15 mouse cellular contexts compared by ENCODE assay signal in the genomic region with DNA sequence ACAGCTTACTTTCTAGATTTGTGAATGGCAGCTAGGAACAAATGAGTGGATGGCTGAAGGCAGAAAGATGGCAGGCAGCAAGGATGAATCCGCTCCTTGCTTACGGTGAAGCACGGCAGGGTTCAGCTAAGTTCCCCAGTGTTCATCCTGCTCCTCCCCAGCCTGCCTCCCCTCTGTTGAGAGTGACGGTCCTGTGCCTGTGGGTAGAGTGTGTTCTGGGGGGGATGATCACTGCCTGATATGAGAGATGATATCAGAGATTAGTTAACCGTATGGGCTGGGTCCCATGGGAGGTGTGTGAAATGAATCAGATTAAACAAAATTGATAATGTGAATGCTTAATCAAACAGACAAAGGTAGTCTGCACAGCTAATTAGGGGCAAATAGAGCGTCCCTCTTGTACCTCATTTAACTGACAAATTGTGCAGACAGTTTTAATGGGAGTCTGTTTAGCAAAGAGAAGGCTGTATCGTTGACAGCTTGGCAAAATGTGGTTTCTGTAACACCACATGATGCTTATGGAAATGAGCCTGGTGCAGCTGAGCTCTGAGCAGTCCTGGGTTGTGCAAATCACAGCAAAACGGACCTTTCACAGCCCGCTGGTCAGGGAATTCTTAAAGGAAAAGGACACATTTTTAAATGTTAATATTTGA. TPM values are rescaled to one million over a fixed set of nuclear protein-coding genes. Genes with fewer than 3 reads are reported as not detected.
DNase-seq lines count a peak whose midpoint lies in the region; ATAC-seq lines count a peak whose summit lies in the region.
"Had no signal": no experiment of that assay in that cellular context is flagged by ENCODE, and none has a peak within 500 bp of the region (broad histone marks: within the 10 kb centered on the region; RNA-seq: fewer than 3 reads in every experiment).

No protein-coding gene starts in this region.

- DNase-seq in layer of hippocampus, adult 11-12 months (ENCODE audit: low spot score): peak; percentile 7
- no peak for DNase-seq in layer of hippocampus, adult 9-10 months (ENCODE audit: low spot score)
- peak; percentile 14 for DNase-seq in fibroblast of lung, adult 2 months (ENCODE audit: low read depth)
- no peak for DNase-seq in natural killer cell, adult 2 months (ENCODE audit: low spot score in 2 of 2)
- no peak for DNase-seq in MN1 (ENCODE audit: low spot score)
- DNase-seq in T-cell, adult 2 months (ENCODE audit: low spot score): no peak
- DNase-seq: gastrocnemius, adult 2 months; heart, postnatal 10 days had no signal

- 0 out of 2 replicates have a peak overlapping the region, but pooled peaks have one; percentile 6 for H3K9ac ChIP-seq in hindbrain, embryonic 15.5 days
- H3K9ac ChIP-seq in neural tube, embryonic 12.5 days: no peak overlapping the region
- H3K9ac ChIP-seq: embryonic facial prominence, embryonic 12.5 days; limb, embryonic 12.5 days; lung, embryonic 15.5 days had no signal

- H3K9me3 ChIP-seq in hindbrain, embryonic 15.5 days: no peaks in the 10 kb centered on the region
- H3K9me3 ChIP-seq in neural tube, embryonic 12.5 days: no peaks in the 10 kb centered on the region
- H3K9me3 ChIP-seq: embryonic facial prominence, embryonic 12.5 days; limb, embryonic 12.5 days; lung, embryonic 15.5 days had no signal

- 12% methylated on average over 9 of the region's 9 CpGs for WGBS in hindbrain, embryonic 15.5 days
- 29% methylated on average over 9 of the region's 9 CpGs for WGBS in neural tube, embryonic 12.5 days

- peaks cover 19% of the 10 kb centered on the region for H3K27me3 ChIP-seq in hindbrain, embryonic 15.5 days
- peaks cover 18% of the 10 kb centered on the region for H3K27me3 ChIP-seq in neural tube, embryonic 12.5 days (replicated peaks)
- H3K27me3 ChIP-seq: embryonic facial prominence, embryonic 12.5 days had no signal

- no peak overlapping the region for H3K4me3 ChIP-seq in hindbrain, embryonic 15.5 days
- no peak overlapping the region for H3K4me3 ChIP-seq in neural tube, embryonic 12.5 days
- H3K4me3 ChIP-seq: embryonic facial prominence, embryonic 12.5 days; gastrocnemius, adult 2 months; limb, embryonic 12.5 days; lung, embryonic 15.5 days had no signal

- peaks cover 17% of the 10 kb centered on the region for H3K4me1 ChIP-seq in hindbrain, embryonic 15.5 days (replicated peaks)
- H3K4me1 ChIP-seq in neural tube, embryonic 12.5 days: peaks cover 5% of the 10 kb centered on the region; the same call in 1 of the 2 replicates
- H3K4me1 ChIP-seq: lung, embryonic 15.5 days had no signal

- H3K27ac ChIP-seq in hindbrain, embryonic 15.5 days (replicated peaks): no peak overlapping the region
- H3K27ac ChIP-seq in neural tube, embryonic 12.5 days: no peak overlapping the region
- H3K27ac ChIP-seq: embryonic facial prominence, embryonic 12.5 days; gastrocnemius, adult 2 months; limb, embryonic 12.5 days; lung, embryonic 15.5 days had no signal

- H3K36me3 ChIP-seq in hindbrain, embryonic 15.5 days: no peaks in the 10 kb centered on the region
- H3K36me3 ChIP-seq in neural tube, embryonic 12.5 days: no peaks in the 10 kb centered on the region
- H3K36me3 ChIP-seq: embryonic facial prominence, embryonic 12.5 days; limb, embryonic 12.5 days; lung, embryonic 15.5 days had no signal

- peak overlapping the region; percentile 42 for H3K4me2 ChIP-seq in hindbrain, embryonic 15.5 days
- peak overlapping the region; percentile 32 for H3K4me2 ChIP-seq in neural tube, embryonic 12.5 days (replicated peaks)
- H3K4me2 ChIP-seq: embryonic facial prominence, embryonic 12.5 days; limb, embryonic 12.5 days; lung, embryonic 15.5 days had no signal

- peak; percentile 89 for ATAC-seq in hindbrain, embryonic 15.5 days (ENCODE audit: low FRiP score, low read depth)
- peak; percentile 94 for ATAC-seq in neural tube, embryonic 12.5 days (ENCODE audit: low FRiP score, low read depth)

RNA-seq across cellular contexts. Expression of a gene that starts 40.3 kb away (rescaled TPM):
- polyA plus RNA-seq in hindbrain, embryonic 15.5 days (2015; fragmentation: Nextera tagmentation; extraction: Ambion mirVana): 11.3 and 11.6 TPM in 2 replicates
- 35.7 and 44.0 TPM in 2 replicates for polyA plus RNA-seq in neural tube, embryonic 12.5 days (2016; fragmentation: Nextera tagmentation; extraction: Ambion mirVana)
- polyA plus RNA-seq: kidney, embryonic 14.5 days; limb, embryonic 12.5 days; lung, embryonic 15.5 days; small intestine, adult 2 months had no signal

Comparison
In these comparisons a context has a peak if more than half of its experiments do, and no peak if none do; other contexts are left out.
1. DNase-seq: peak in layer of hippocampus, adult 11-12 months (single experiment) and fibroblast of lung, adult 2 months (single experiment); none in layer of hippocampus, adult 9-10 months (single experiment), natural killer cell, adult 2 months (0 of 2), MN1 (single experiment) and T-cell, adult 2 months (single experiment).